Mouse (Mus musculus): ENCODE data around the gene Tmem248. TPM values are rescaled to one million over a fixed set of nuclear protein-coding genes. Genes with fewer than 3 reads are reported as not detected.

The Tmem248 gene
- total RNA-seq (2023): 10 to 100 TPM; 67.9 to 69.7 TPM

DNA sequence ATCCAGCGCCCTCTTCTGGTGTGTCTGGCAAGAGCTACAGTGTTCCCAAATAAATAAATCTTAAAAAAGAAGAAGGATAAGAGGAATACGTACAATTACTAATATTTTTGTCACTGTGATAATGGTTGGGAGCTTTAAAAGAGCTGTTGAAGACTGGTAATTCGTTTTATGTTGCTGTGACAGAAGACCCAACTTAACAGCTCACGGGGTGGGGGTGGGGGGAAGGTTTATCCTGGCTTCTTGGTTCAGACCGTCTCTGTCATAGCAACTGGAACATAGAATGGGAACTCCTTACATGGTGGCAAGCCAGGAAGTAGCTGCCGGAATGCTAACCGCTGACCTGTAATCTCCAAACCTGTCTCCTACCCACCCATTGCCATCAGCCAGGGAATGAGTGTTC, at the start of gene Tmem248:
TSS of gene Tmem248 (plus strand) at position 301 of the 400 bp plus-strand sequence.

GRCm38 (mm10) chr5:130171423-130171954, 45.4 kb upstream of the Tmem248 start, which contains the start of gene Rabgef1:
Rabgef1 (plus strand) TSS chr5:130171798.

GRCm38 (mm10) chr5:130255017-130255720, 38.3 kb downstream of the Tmem248 start, which contains the start of the genes Sbds and Tyw1:
Sbds (minus strand) TSS chr5:130255530.
Tyw1 (plus strand) TSS chr5:130255619.

Other genes starting within 250 kb of the Tmem248 start
- gene Gusb, start 214.0 kb upstream of the Tmem248 start, total RNA-seq (2023): 100 to 1,000 TPM in 1 of 2 experiments, 10 to 100 TPM in 1; 82.0 to 103 TPM
- 10 to 100 TPM; 34.6 to 37.9 TPM for gene Asl, start 187.8 kb upstream of the Tmem248 start, total RNA-seq (2023)
- 10 to 100 TPM; 26.2 to 31.1 TPM for gene Crcp, start 187.8 kb upstream of the Tmem248 start, total RNA-seq (2023)
- 10 to 100 TPM; 11.9 to 12.0 TPM for gene Tpst1, start 143.8 kb upstream of the Tmem248 start, total RNA-seq (2023)
- 1 to 10 TPM; 2.6 to 3.6 TPM for gene Kctd7, start 72.2 kb upstream of the Tmem248 start, total RNA-seq (2023)
- 10 to 100 TPM; 71.8 to 82.7 TPM for gene Rabgef1, start 45.3 kb upstream of the Tmem248 start, total RNA-seq (2023)
- gene Sbds, start 38.4 kb downstream of the Tmem248 start, total RNA-seq (2023): 10 to 100 TPM; 78.5 to 85.1 TPM
- gene Tyw1, start 38.5 kb downstream of the Tmem248 start, total RNA-seq (2023): 10 to 100 TPM; 20.0 to 20.8 TPM
- not detected for gene Caln1, start 152.4 kb downstream of the Tmem248 start, total RNA-seq (2023)
- gene A330070K13Rik, start 167.6 kb downstream of the Tmem248 start, total RNA-seq (2023): not detected